Mouse (Mus musculus): ENCODE results near the gene Sgf29.
"Not testable (repeated sequence)": the region's sequence is repeated elsewhere in the genome, so short reads cannot be mapped to it uniquely, and the experiment has no call there.

Sgf29 gene

GRCm38 (mm10) chr7:126688156-126688555, 39.0 kb downstream of the Sgf29 start:
- not testable (repeated sequence) for DNase-seq (ENCODE audit: low spot score)

- DNase-seq (ENCODE audit: low spot score), result no peak
Observed at GRCm38 (mm10) chr7:126689021-126689420, 39.9 kb downstream of the Sgf29 start.

GRCm38 (mm10) chr7:126690737-126691136, 41.6 kb downstream of the Sgf29 start:
- no peak for DNase-seq (ENCODE audit: low spot score)

GRCm38 (mm10) chr7:126691676-126692075, 42.6 kb downstream of the Sgf29 start:
- no peak for DNase-seq (ENCODE audit: low spot score)

GRCm38 (mm10) chr7:126692426-126692825, 43.3 kb downstream of the Sgf29 start:
- no peak for DNase-seq (ENCODE audit: low spot score)

- DNase-seq (ENCODE audit: low spot score), result peak; percentile 85
Observed at GRCm38 (mm10) chr7:126693256-126693655, 44.1 kb downstream of the Sgf29 start.

GRCm38 (mm10) chr7:126693781-126694180, 44.7 kb downstream of the Sgf29 start:
- DNase-seq (ENCODE audit: low spot score), result no peak

GRCm38 (mm10) chr7:126694441-126695051, 45.4 kb downstream of the Sgf29 start:
- no peak for DNase-seq (ENCODE audit: low spot score)

- DNase-seq (ENCODE audit: low spot score), result no peak
Observed at GRCm38 (mm10) chr7:126695210-126695611, 46.1 kb downstream of the Sgf29 start, which contains the start of gene Bola2. Bola2 (plus strand) TSS chr7:126695401.

GRCm38 (mm10) chr7:126695631-126696207, 46.6 kb downstream of the Sgf29 start, which contains the start of gene Slx1b:
Slx1b (minus strand) TSS chr7:126695784.
- peak; percentile 89 for DNase-seq (ENCODE audit: low spot score)

- DNase-seq (ENCODE audit: low spot score), result no peak
Observed at GRCm38 (mm10) chr7:126696303-126696702, 47.2 kb downstream of the Sgf29 start.

GRCm38 (mm10) chr7:126696886-126697285, 47.8 kb downstream of the Sgf29 start:
- DNase-seq (ENCODE audit: low spot score), result no peak

- DNase-seq (ENCODE audit: low spot score), result no peak
Observed at GRCm38 (mm10) chr7:126697838-126698237, 48.7 kb downstream of the Sgf29 start.

GRCm38 (mm10) chr7:126700063-126701015, 51.2 kb downstream of the Sgf29 start:
- no peak for DNase-seq (ENCODE audit: low spot score)

- DNase-seq (ENCODE audit: low spot score), result peak; percentile 90
Observed at GRCm38 (mm10) chr7:126701070-126701469, 52.0 kb downstream of the Sgf29 start.

- no peak for DNase-seq (ENCODE audit: low spot score)
Observed at GRCm38 (mm10) chr7:126701559-126702357, 52.6 kb downstream of the Sgf29 start.

GRCm38 (mm10) chr7:126702358-126702757, 53.2 kb downstream of the Sgf29 start:
- DNase-seq (ENCODE audit: low spot score), result no peak

- no peak for DNase-seq (ENCODE audit: low spot score)
Observed at GRCm38 (mm10) chr7:126702861-126703756, 54.0 kb downstream of the Sgf29 start.

- DNase-seq (ENCODE audit: low spot score), result no peak
Observed at GRCm38 (mm10) chr7:126703757-126704077, 54.6 kb downstream of the Sgf29 start.

GRCm38 (mm10) chr7:126704121-126704980, 55.2 kb downstream of the Sgf29 start:
- DNase-seq (ENCODE audit: low spot score), result peak; percentile 77
